Mouse (Mus musculus) gastrocnemius, adult 8-10 months (tissue): ENCODE data around the gene Vmn1r47. TPM values are rescaled to one million over a fixed set of nuclear protein-coding genes. Genes with fewer than 3 reads are reported as not detected.
"Not testable (repeated sequence)": the region's sequence is repeated elsewhere in the genome, so short reads cannot be mapped to it uniquely, and the experiment has no call there.

Experiments
- DNase-seq, 2 experiments: peaks; one replicate each; pipeline ENCODE4 v3.0.0; 2022; ENCODE audit warnings: low spot score in 2 of 2
- total RNA-seq, 4 experiments: library from RNA; stranded (reverse); gene quantifications; 2 replicates each; pipeline ENCODE4 v1.2.4; 2022

The Vmn1r47 gene
- not detected for total RNA-seq

GRCm38 (mm10) chr6:90015847-90016246, at the start of gene Vmn1r47:
Vmn1r47 (plus strand) TSS chr6:90016147.
- DNase-seq: not testable (repeated sequence)

- no peak for DNase-seq
These were observed 49.6 kb upstream of the Vmn1r47 start for GRCm38 (mm10) chr6:89966341-89966740.

- no peak for DNase-seq
These were observed 46.9 kb upstream of the Vmn1r47 start, which contains the start of gene Vmn1r46 for GRCm38 (mm10) chr6:89969013-89969412. Vmn1r46 (plus strand) TSS chr6:89969313.

GRCm38 (mm10) chr6:89985989-89986388, 30.0 kb upstream of the Vmn1r47 start:
- DNase-seq: no peak

- DNase-seq: not testable (repeated sequence)
These were observed 20.8 kb downstream of the Vmn1r47 start, which contains the start of gene Vmn1r48 for GRCm38 (mm10) chr6:90036741-90037140. Vmn1r48 (minus strand) TSS chr6:90036841.

Other genes starting within 250 kb of the Vmn1r47 start
- gene Vmn1r42, start 139.7 kb upstream of the Vmn1r47 start, total RNA-seq: not detected
- gene Vmn1r43, start 139.7 kb upstream of the Vmn1r47 start, total RNA-seq: not detected
- gene Vmn1r44, start 132.5 kb upstream of the Vmn1r47 start, total RNA-seq: not detected
- not detected for gene Vmn1r45, start 75.5 kb upstream of the Vmn1r47 start, total RNA-seq
- not detected for gene Vmn1r46, start 46.8 kb upstream of the Vmn1r47 start, total RNA-seq
- not detected for gene Vmn1r48, start 20.7 kb downstream of the Vmn1r47 start, total RNA-seq
- gene Vmn1r49, start 62.4 kb downstream of the Vmn1r47 start, total RNA-seq: not detected
- gene Vmn1r50, start 85.3 kb downstream of the Vmn1r47 start, total RNA-seq: not detected
- not detected for gene Vmn1r51, start 106.4 kb downstream of the Vmn1r47 start, total RNA-seq
- not detected for gene Vmn1r52, start 158.7 kb downstream of the Vmn1r47 start, total RNA-seq
- not detected for gene V1ra8, start 186.6 kb downstream of the Vmn1r47 start, total RNA-seq
- not detected for gene Vmn1r53, start 208.3 kb downstream of the Vmn1r47 start, total RNA-seq
- not detected for gene Vmn1r54, start 230.2 kb downstream of the Vmn1r47 start, total RNA-seq